Mouse (Mus musculus) midbrain, postnatal 0 days (tissue): ENCODE results near the gene Wnt4. TPM values are rescaled to one million over a fixed set of nuclear protein-coding genes. Genes with fewer than 3 reads are reported as not detected.

Experiments
- ATAC-seq: fragments of 200-750 bp; cut with Nextera tagmentation; 2 replicates; pipeline ENCODE4 v1.8.0; 2017; ENCODE audit warnings: moderate number of reproducible peaks, mild to moderate bottlenecking, moderate TSS enrichment, moderate library complexity; ENCODE audit not compliant: low FRiP score
- DNase-seq: peaks from one replicate; pipeline ENCODE4 v3.0.0-alpha.2; 2015; ENCODE audit warnings: low spot score
- H3K27ac ChIP-seq: fragments of 300-500 bp; sonication (generic); 2 replicates; pipeline ENCODE4 v1.5.1; 2014; ENCODE audit warnings: low read depth, mild to moderate bottlenecking, low read length, mixed read lengths
- H3K27me3 ChIP-seq: fragments of 300-500 bp; sonication (generic); 2 replicates; pipeline ENCODE4 v1.6.1; 2014; ENCODE audit warnings: low read length, control low read depth, mixed read lengths; ENCODE audit not compliant: insufficient read depth
- H3K36me3 ChIP-seq: fragments of 300-500 bp; sonication (generic); 2 replicates; pipeline ENCODE4 v1.6.1; 2014; ENCODE audit warnings: low read length, control low read depth, mixed read lengths; ENCODE audit not compliant: insufficient read depth
- H3K4me1 ChIP-seq: fragments of 300-500 bp; sonication (generic); 2 replicates; pipeline ENCODE4 v1.6.1; 2014; ENCODE audit warnings: mild to moderate bottlenecking, control low read depth, antibody characterized with exemption, low read length, mixed read lengths; ENCODE audit not compliant: insufficient read depth
- H3K4me2 ChIP-seq: fragments of 300-500 bp; sonication (generic); 2 replicates; pipeline ENCODE4 v1.6.1; 2014; ENCODE audit warnings: low read depth, mild to moderate bottlenecking, low read length, mixed read lengths; ENCODE audit not compliant: poor library complexity, severe bottlenecking
- H3K4me3 ChIP-seq: fragments of 300-500 bp; sonication (generic); 2 replicates; pipeline ENCODE4 v1.5.1; 2014; ENCODE audit warnings: low read depth, mild to moderate bottlenecking, low read length, moderate library complexity
- H3K9ac ChIP-seq: fragments of 300-500 bp; sonication (generic); replicated peaks from 2 replicates; pipeline ENCODE4 v1.6.1; 2014; ENCODE audit warnings: mild to moderate bottlenecking, low read length, moderate library complexity, mixed read lengths; ENCODE audit not compliant: poor library complexity, severe bottlenecking
- H3K9me3 ChIP-seq: fragments of 300-500 bp; sonication (generic); 2 replicates; pipeline ENCODE4 v1.6.1; 2016; ENCODE audit warnings: low read length, control low read depth
- CTCF ChIP-seq: IDR thresholded peaks from 2 replicates; pipeline ENCODE4 v1.5.1; 2016; ENCODE audit warnings: antibody characterized with exemption, mild to moderate bottlenecking
- WGBS: fragments of 180-500 bp; shearing (Covaris S2); extraction: QIAGEN DNeasy Blood & Tissue Kit; methylation state at CpG from one replicate; pipeline ENCODE4 v1.1.7; 2014; 5-methylcytosine and 5-hydroxymethylcytosine counted together
- polyA plus RNA-seq: library from polyadenylated mRNA; unstranded; fragments of >200 nt; fragmentation: Nextera tagmentation; extraction: Ambion mirVana; gene quantifications from 2 replicates; pipeline ENCODE4 v1.2.1, GENCODE M21; 2015
- total RNA-seq: library from RNA; depleted of rRNA; stranded (reverse); fragments of >200 nt; gene quantifications from 2 replicates; pipeline ENCODE4 v1.2.3, GENCODE M21; 2014; rRNA removed

Gene Wnt4
- total and polyA plus RNA-seq, 2 experiments from 2014 or later, result 5.6 to 6.0 TPM

DNA sequence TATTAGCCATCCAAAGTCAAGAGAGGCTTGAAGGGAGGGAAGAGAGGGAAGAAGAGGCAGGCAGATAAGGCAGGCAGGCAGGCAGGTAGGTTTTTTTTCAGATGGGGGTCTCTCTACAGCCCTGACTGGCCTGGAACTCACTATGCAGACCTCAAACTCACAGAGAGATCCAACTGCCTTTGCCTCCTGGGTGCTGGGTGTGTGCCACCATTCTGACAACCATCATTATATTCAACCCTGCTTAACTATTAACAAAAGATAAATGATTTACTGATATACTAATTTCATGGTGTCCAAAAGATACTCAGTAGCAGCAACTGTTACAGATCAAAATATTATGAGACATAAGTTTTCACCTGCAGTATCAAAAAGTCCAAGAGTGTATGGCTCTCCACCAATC lies 54.8 kb downstream of the Wnt4 start:
- H3K4me2 ChIP-seq, result no peak overlapping the region
- H3K36me3 ChIP-seq, result peaks cover 19% of the 10 kb centered on the region; the same call in 1 of the 2 replicates
- H3K9ac ChIP-seq, result no peak overlapping the region
- H3K27me3 ChIP-seq, result no peaks in the 10 kb centered on the region
- H3K4me1 ChIP-seq, result no peaks in the 10 kb centered on the region
- ATAC-seq, result no peak
- TF ChIP-seq CTCF, result no peak
- no peaks in the 10 kb centered on the region for H3K9me3 ChIP-seq
- DNase-seq, result no peak
- H3K27ac ChIP-seq, result no peak overlapping the region
- H3K4me3 ChIP-seq, result no peak overlapping the region

DNA sequence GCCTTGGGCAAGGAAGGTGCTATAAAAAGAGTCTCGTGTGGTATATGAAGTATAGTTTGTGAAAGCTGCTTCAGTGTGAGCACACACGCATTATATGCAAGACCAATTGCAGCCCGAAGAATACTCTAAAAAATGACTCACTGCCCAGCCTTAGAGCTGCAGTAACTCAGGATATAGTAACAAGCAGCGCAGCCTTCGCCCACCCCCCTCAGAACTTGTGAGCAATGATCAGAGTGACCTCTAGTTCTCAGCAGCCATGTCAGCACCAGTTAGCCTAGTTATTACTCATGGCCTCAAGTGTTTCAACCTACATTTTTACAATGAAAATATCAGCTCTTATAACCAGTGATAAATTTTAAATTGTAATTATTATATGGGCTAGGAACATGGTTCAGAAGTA lies 59.2 kb downstream of the Wnt4 start:
- 90% methylated on average over 5 of the region's 5 CpGs for WGBS
- Histone ChIP-seq H3K4me3 (no peak overlapping the region), H3K4me1 (no peaks in the 10 kb centered on the region), H3K4me2 (no peak overlapping the region), H3K27ac (no peak overlapping the region), H3K9me3 (no peaks in the 10 kb centered on the region), H3K9ac (no peak overlapping the region), H3K27me3 (no peaks in the 10 kb centered on the region), H3K36me3 (peaks cover 11% of the 10 kb centered on the region; the same call in 1 of the 2 replicates)
- ATAC-seq (no peak), DNase-seq (no peak)
- TF ChIP-seq CTCF, result no peak

DNA sequence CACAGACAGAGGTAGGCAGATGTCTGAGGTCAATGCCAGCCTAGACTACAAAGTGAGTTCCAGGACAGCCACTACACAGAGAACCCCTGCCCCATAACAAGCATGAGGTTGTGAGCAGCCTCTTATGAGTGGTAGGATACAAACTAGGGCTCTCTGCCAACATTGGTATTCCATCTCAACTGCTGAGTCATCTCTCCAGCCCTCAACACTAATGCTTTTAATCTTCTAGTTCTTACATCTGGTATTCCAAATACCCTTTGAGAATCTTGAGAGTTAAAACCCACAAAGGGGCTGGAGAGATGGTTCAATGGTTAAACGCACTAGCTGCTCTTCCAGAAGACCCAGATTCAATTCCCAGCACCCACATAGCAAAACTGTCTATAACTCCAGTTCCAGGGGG lies 62.1 kb downstream of the Wnt4 start:
- H3K27ac ChIP-seq, result no peak overlapping the region
- no peak overlapping the region for H3K4me2 ChIP-seq
- H3K4me3 ChIP-seq, result no peak overlapping the region
- TF ChIP-seq CTCF, result no peak
- ATAC-seq (no peak), DNase-seq (no peak)
- 86% methylated on average over 1 of the region's 1 CpGs for WGBS
- H3K27me3 ChIP-seq, result no peaks in the 10 kb centered on the region
- no peaks in the 10 kb centered on the region for H3K4me1 ChIP-seq
- H3K9me3 ChIP-seq, result no peaks in the 10 kb centered on the region
- peaks cover 5% of the 10 kb centered on the region; the same call in 1 of the 2 replicates for H3K36me3 ChIP-seq
- no peak overlapping the region for H3K9ac ChIP-seq

DNA sequence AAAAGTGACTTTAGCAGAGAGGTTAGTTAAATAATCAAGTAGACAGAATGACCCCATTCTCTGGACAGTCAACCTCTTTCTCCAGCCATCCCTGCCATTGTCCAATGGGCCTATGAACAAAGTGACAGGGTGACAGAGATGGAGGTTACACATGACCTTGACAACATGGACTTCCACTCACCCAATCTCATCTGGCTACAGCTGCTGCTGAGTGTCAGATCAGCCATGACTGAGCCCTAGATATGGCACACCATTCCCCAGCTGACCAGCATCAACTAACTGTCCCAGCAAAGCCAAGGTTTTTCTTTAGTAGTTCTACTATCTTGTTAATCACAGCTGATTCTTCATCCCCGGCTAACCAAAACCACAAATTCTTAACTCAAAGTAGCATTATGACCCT lies 65.5 kb downstream of the Wnt4 start:
- no peak overlapping the region for H3K4me3 ChIP-seq
- no peaks in the 10 kb centered on the region for H3K36me3 ChIP-seq
- H3K9me3 ChIP-seq, result no peaks in the 10 kb centered on the region
- no peak overlapping the region for H3K9ac ChIP-seq
- ATAC-seq, result no peak
- DNase-seq, result no peak
- no peak overlapping the region for H3K4me2 ChIP-seq
- TF ChIP-seq CTCF, result no peak
- no peak overlapping the region for H3K27ac ChIP-seq
- no peaks in the 10 kb centered on the region for H3K4me1 ChIP-seq
- H3K27me3 ChIP-seq, result no peaks in the 10 kb centered on the region
- 100% methylated on average over 1 of the region's 1 CpGs for WGBS

- TF ChIP-seq CTCF, result no peak
- H3K9ac ChIP-seq, result no peak overlapping the region
- H3K36me3 ChIP-seq, result no peaks in the 10 kb centered on the region
- H3K4me1 ChIP-seq, result no peaks in the 10 kb centered on the region
- DNase-seq (no peak), ATAC-seq (no peak)
- no peak overlapping the region for H3K4me3 ChIP-seq
- WGBS, result 82% methylated on average over 2 of the region's 2 CpGs
- H3K9me3 ChIP-seq, result no peaks in the 10 kb centered on the region
- no peak overlapping the region for H3K4me2 ChIP-seq
- H3K27ac ChIP-seq, result no peak overlapping the region
- H3K27me3 ChIP-seq, result no peaks in the 10 kb centered on the region
These were observed 67.8 kb downstream of the Wnt4 start for GRCm38 (mm10) chr4:137345112-137345511.

- no peaks in the 10 kb centered on the region for H3K36me3 ChIP-seq
- no peaks in the 10 kb centered on the region for H3K4me1 ChIP-seq
- H3K9me3 ChIP-seq, result no peaks in the 10 kb centered on the region
- WGBS, result 100% methylated on average over 1 of the region's 1 CpGs
- ATAC-seq, result no peak
- H3K27ac ChIP-seq, result no peak overlapping the region
- no peak overlapping the region for H3K4me3 ChIP-seq
- H3K9ac ChIP-seq, result no peak overlapping the region
- no peak for TF ChIP-seq CTCF
- no peaks in the 10 kb centered on the region for H3K27me3 ChIP-seq
- no peak for DNase-seq
- H3K4me2 ChIP-seq, result no peak overlapping the region
These were observed 68.5 kb downstream of the Wnt4 start for GRCm38 (mm10) chr4:137345790-137346189.

Other genes starting within 250 kb of the Wnt4 start
- gene Zbtb40, start 228.7 kb upstream of the Wnt4 start, total RNA-seq, result 7.5 and 8.4 TPM in 2 replicates
- gene Zbtb40, start 228.7 kb upstream of the Wnt4 start, polyA plus RNA-seq, result 0.99 and 1.2 TPM in 2 replicates
- gene Cdc42, start 80.2 kb downstream of the Wnt4 start, total RNA-seq, result 583 and 680 TPM in 2 replicates
- gene Cdc42, start 80.2 kb downstream of the Wnt4 start, polyA plus RNA-seq, result 1,182 and 1,189 TPM in 2 replicates
- not detected in 2 replicates for gene Cela3a, start 132.3 kb downstream of the Wnt4 start, total RNA-seq
- not detected in 2 replicates for gene Cela3a, start 132.3 kb downstream of the Wnt4 start, polyA plus RNA-seq
- gene Cela3b, start 153.1 kb downstream of the Wnt4 start, total RNA-seq, result not detected in 2 replicates
- not detected in 2 replicates for gene Cela3b, start 153.1 kb downstream of the Wnt4 start, polyA plus RNA-seq
- gene 1700013G24Rik, start 175.8 kb downstream of the Wnt4 start, total RNA-seq, result not detected in 2 replicates
- not detected in 2 replicates for gene 1700013G24Rik, start 175.8 kb downstream of the Wnt4 start, polyA plus RNA-seq
- 26.1 and 30.5 TPM in 2 replicates for gene Hspg2, start 191.3 kb downstream of the Wnt4 start, total RNA-seq
- gene Hspg2, start 191.3 kb downstream of the Wnt4 start, polyA plus RNA-seq, result 1.4 and 2.2 TPM in 2 replicates